Mouse (Mus musculus): ENCODE measurements around the gene Gm11487.

DNA sequence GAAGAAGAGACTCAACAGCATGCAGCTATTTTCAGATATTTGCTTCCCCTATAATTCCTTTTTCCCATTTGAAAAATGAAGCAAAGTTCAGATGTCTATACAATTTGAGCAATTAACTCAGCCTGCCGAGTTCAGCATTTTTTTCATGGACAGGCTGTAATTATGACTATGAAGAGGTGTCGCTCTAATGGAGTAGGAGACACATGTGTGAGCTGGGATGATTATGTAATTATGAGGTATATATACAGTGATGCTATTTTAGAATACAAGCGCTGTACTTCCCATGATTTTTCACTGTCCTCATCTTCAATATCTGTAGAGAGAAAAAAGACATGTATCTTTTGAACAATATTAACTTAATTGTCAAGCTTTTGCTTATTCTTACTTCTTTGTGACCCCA is 21.0 kb upstream of the Gm11487 start:
- TF ChIP-seq CTCF (IDR thresholded peaks at IDR 0.05; ENCODE audit: extremely low read depth, insufficient read length, insufficient replicate concordance, low read depth, low read length), result no peak
- no peak for TF ChIP-seq POLR2A (IDR thresholded peaks at IDR 0.05; ENCODE audit: low read depth, low read length)

All from small intestine, adult 2 months (tissue).